Mouse (Mus musculus) neutrophil, adult 65 days (primary cell): ENCODE results near the gene Abca13. TPM values are rescaled to one million over a fixed set of nuclear protein-coding genes. Genes with fewer than 3 reads are reported as not detected.

Experiments
- total RNA-seq: library from RNA; stranded (reverse); gene quantifications from 2 replicates; pipeline ENCODE4 v1.2.4, GENCODE M21; 2023

Gene Abca13
- 147 and 196 TPM in 2 replicates for total RNA-seq

DNA sequence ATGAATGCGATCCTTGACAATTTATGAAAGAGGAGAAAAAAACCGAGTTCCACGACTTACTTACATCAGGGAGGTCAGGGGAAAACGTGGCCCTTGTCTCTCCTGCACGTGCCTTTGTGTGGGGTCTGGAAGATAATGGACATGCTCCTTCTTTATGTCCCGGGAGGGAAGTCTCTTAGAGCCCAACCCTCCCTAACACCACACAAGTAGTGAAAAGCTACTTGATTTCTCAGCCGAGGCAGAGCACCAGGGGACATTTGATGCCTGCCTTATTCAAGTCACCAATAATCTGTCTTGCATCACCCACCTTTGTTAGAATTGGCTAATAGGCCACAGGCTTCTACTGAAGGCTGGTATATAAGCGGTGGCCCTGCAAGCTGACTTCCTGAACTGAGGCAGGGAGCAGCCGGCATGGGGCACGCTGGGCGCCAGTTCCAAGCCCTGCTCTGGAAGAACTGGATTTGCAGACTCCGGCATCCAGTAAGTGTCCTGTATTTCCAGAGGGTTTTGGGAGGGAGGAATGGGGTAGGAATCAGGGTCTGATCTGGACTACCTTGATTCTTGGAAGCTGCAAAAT is at the start of gene Abca13:
TSS of gene Abca13 (plus strand) at position 388 of the 577 bp plus-strand sequence.

Other genes starting within 250 kb of the Abca13 start
- gene Pkd1l1, start 218.7 kb upstream of the Abca13 start, total RNA-seq = 0.38 and 0.66 TPM in 2 replicates
- gene Hus1, start 180.8 kb upstream of the Abca13 start, total RNA-seq = 7.7 and 12.8 TPM in 2 replicates
- 0.36 and 0.38 TPM in 2 replicates for gene Gm11992, start 143.3 kb upstream of the Abca13 start, total RNA-seq
- not detected in 2 replicates for gene Sun3, start 143.0 kb upstream of the Abca13 start, total RNA-seq
- 6.2 and 7.5 TPM in 2 replicates for gene Upp1, start 73.8 kb upstream of the Abca13 start, total RNA-seq